Comparison of ENCODE assay signal across 9 mouse cellular contexts in genomic region chr2:31298814-31299213, GRCm38 (mm10). TPM values are rescaled to one million over a fixed set of nuclear protein-coding genes. Genes with fewer than 3 reads are reported as not detected.
DNase-seq lines count a peak whose midpoint lies in the region; ATAC-seq and TF ChIP-seq lines count a peak whose summit lies in the region.
"Had no signal": no experiment of that assay in that cellular context is flagged by ENCODE, and none has a peak within 500 bp of the region (broad histone marks: within the 10 kb centered on the region; RNA-seq: fewer than 3 reads in every experiment).

No protein-coding gene starts in this region.

- no peaks in the 10 kb centered on the region for H3K27me3 ChIP-seq in neural tube, embryonic 11.5 days (ENCODE audit: control insufficient read depth, insufficient read depth, low read length)
- no peaks in the 10 kb centered on the region for H3K27me3 ChIP-seq in limb, embryonic 14.5 days (ENCODE audit: control insufficient read depth, insufficient read depth, low read length)

- H3K4me2 ChIP-seq in neural tube, embryonic 11.5 days (ENCODE audit: low read depth): peak overlapping the region; percentile 47
- peak overlapping the region; percentile 56 for H3K4me2 ChIP-seq in limb, embryonic 14.5 days (replicated peaks; ENCODE audit: low read depth, low read length, severe bottlenecking)

- DNase-seq in gastrocnemius, adult 2 months: no peak
- no peak for DNase-seq in gastrocnemius, adult 18-20 months (ENCODE audit: low spot score)
- DNase-seq in neural tube, embryonic 11.5 days (ENCODE audit: low spot score): no peak
- no peak for DNase-seq in neural tube, embryonic 10.5 days (ENCODE audit: extremely low spot score, low spot score)
- DNase-seq in limb, embryonic 14.5 days (ENCODE audit: low spot score): no peak
- DNase-seq in gastrocnemius, postnatal 4 days (ENCODE audit: low spot score in 2 of 2): no peak
- no peak for DNase-seq in Muller cell, postnatal 12 days (ENCODE audit: inconsistent ontology term)
- DNase-seq: kidney, adult 11 months had no signal

- intact Hi-C loops in gastrocnemius, adult 2 months (cut with DNase I): no loop called here

- H3K27ac ChIP-seq in gastrocnemius, adult 2 months: peak overlapping the region; percentile 80
- no peak overlapping the region for H3K27ac ChIP-seq in neural tube, embryonic 11.5 days (ENCODE audit: low read depth, low read length)
- no peak overlapping the region for H3K27ac ChIP-seq in limb, embryonic 14.5 days (replicated peaks; ENCODE audit: low read depth, low read length)

- H3K9ac ChIP-seq in neural tube, embryonic 11.5 days (ENCODE audit: low read length): no peak overlapping the region
- 0 out of 2 replicates have a peak overlapping the region, but pooled peaks have one; percentile 50 for H3K9ac ChIP-seq in limb, embryonic 14.5 days (ENCODE audit: low read depth, low read length, severe bottlenecking)

- H3K4me1 ChIP-seq in neural tube, embryonic 11.5 days (ENCODE audit: control insufficient read depth, insufficient read depth, low read length): 0 out of 2 replicates have a peak, but pooled peaks cover 3% of the 10 kb centered on the region
- 0 out of 2 replicates have a peak, but pooled peaks cover 2% of the 10 kb centered on the region for H3K4me1 ChIP-seq in limb, embryonic 14.5 days (ENCODE audit: control insufficient read depth, insufficient read depth, low read length)

- H3K9me3 ChIP-seq in neural tube, embryonic 11.5 days (ENCODE audit: control insufficient read depth, low read length): no peaks in the 10 kb centered on the region
- no peaks in the 10 kb centered on the region for H3K9me3 ChIP-seq in limb, embryonic 14.5 days (ENCODE audit: control insufficient read depth, low read length)

- no peaks in the 10 kb centered on the region for H3K36me3 ChIP-seq in neural tube, embryonic 11.5 days (ENCODE audit: control insufficient read depth, insufficient read depth, low read length)
- H3K36me3 ChIP-seq in limb, embryonic 14.5 days (ENCODE audit: control insufficient read depth, insufficient read depth, low read length): peaks cover 4% of the 10 kb centered on the region; the same call in 1 of the 2 replicates

- peak overlapping the region; percentile 78 for H3K4me3 ChIP-seq in gastrocnemius, adult 2 months
- H3K4me3 ChIP-seq in neural tube, embryonic 11.5 days (ENCODE audit: low read depth, low read length): no peak overlapping the region
- H3K4me3 ChIP-seq in limb, embryonic 14.5 days (replicated peaks; ENCODE audit: low read length): peak overlapping the region; percentile 43; the same call in 1 of the 2 replicates

- no peak for TF ChIP-seq CTCF in gastrocnemius, adult 2 months (IDR thresholded peaks at IDR 0.05)

- 48% methylated on average over 4 of the region's 4 CpGs for WGBS in neural tube, embryonic 11.5 days
- 38% methylated on average over 4 of the region's 4 CpGs for WGBS in limb, embryonic 14.5 days

- no peak for TF ChIP-seq POLR2A in limb, embryonic 14.5 days (IDR thresholded peaks at IDR 0.05; ENCODE audit: borderline replicate concordance, extremely low read depth, insufficient read depth, insufficient read length)

- no peak for ATAC-seq in neural tube, embryonic 11.5 days (ENCODE audit: insufficient read depth, low FRiP score, low TSS enrichment)
- no peak for ATAC-seq in limb, embryonic 14.5 days (ENCODE audit: low FRiP score, low read depth)
- ATAC-seq in CD4-positive, CD25-positive, alpha-beta regulatory T cell, adult 4 months: no peak

RNA-seq across cellular contexts. Expression of gene Hmcn2, which starts 15.4 kb away (rescaled TPM):
- 10 to 100 TPM; 21.6 to 36.8 TPM for total RNA-seq in gastrocnemius, adult 2 months (2021)
- 10 to 100 TPM; 25.9 to 30.7 TPM for total RNA-seq in gastrocnemius, adult 18-20 months (2021)
- polyA plus RNA-seq in neural tube, embryonic 11.5 days (2014; fragmentation: Nextera tagmentation; extraction: Ambion mirVana): 0.17 and 0.23 TPM in 2 replicates
- 0.56 and 0.70 TPM in 2 replicates for polyA plus RNA-seq in limb, embryonic 14.5 days (2012; rRNA removed)
- 0.12 and 0.23 TPM in 2 replicates for polyA plus RNA-seq in limb, embryonic 14.5 days (2014; fragmentation: Nextera tagmentation; extraction: Ambion mirVana)
- under 1 TPM; 0.36 to 0.48 TPM for polyA plus RNA-seq in CD4-positive, CD25-positive, alpha-beta regulatory T cell, adult 4 months (2017; shearing (Covaris generic))
- total RNA-seq in gastrocnemius, postnatal 4 days (2021): 10 to 100 TPM; 45.3 to 47.6 TPM

RNA-seq across cellular contexts. Expression of gene Ncs1, which starts 53.2 kb away (rescaled TPM):
- 1 to 10 TPM; 4.6 to 5.1 TPM for total RNA-seq in gastrocnemius, adult 2 months (2021)
- 1 to 10 TPM; 4.5 to 5.5 TPM for total RNA-seq in gastrocnemius, adult 18-20 months (2021)
- 84.4 and 95.5 TPM in 2 replicates for polyA plus RNA-seq in neural tube, embryonic 11.5 days (2014; fragmentation: Nextera tagmentation; extraction: Ambion mirVana)
- 20.5 and 27.3 TPM in 2 replicates for polyA plus RNA-seq in limb, embryonic 14.5 days (2012; rRNA removed)
- polyA plus RNA-seq in limb, embryonic 14.5 days (2014; fragmentation: Nextera tagmentation; extraction: Ambion mirVana): 45.1 and 46.2 TPM in 2 replicates
- polyA plus RNA-seq in CD4-positive, CD25-positive, alpha-beta regulatory T cell, adult 4 months (2017; shearing (Covaris generic)): 1 to 10 TPM in 1 of 2 experiments, under 1 TPM in 1; 0.63 to 1.4 TPM
- total RNA-seq in gastrocnemius, postnatal 4 days (2021): 10 to 100 TPM; 28.9 to 34.5 TPM

Comparison
In these comparisons a context has a peak if more than half of its experiments do, and no peak if none do; other contexts are left out.
1. RNA of gene Ncs1, which starts 53.2 kb away (total RNA-seq): 28.9 to 34.5 TPM in gastrocnemius, postnatal 4 days; 4.5 to 5.5 TPM in gastrocnemius, adult 18-20 months and 4.6 to 5.1 TPM in gastrocnemius, adult 2 months; every median in the first group is over 4 times any median in the second.